Mouse (Mus musculus) MEL (cell line): Measurements from ENCODE around the gene Synj1. TPM values are rescaled to one million over a fixed set of nuclear protein-coding genes. Genes with fewer than 3 reads are reported as not detected.

Experiments
- DNase-seq: peaks from one replicate; pipeline ENCODE4 v3.0.0; 2011; ENCODE audit warnings: low read depth, low spot score
- H3K27ac ChIP-seq: 2 replicates; pipeline ENCODE4 v1.5.1; 2012; ENCODE audit warnings: low read depth, mild to moderate bottlenecking, control low read depth, low read length, moderate library complexity; ENCODE audit not compliant: control insufficient read depth
- H3K27me3 ChIP-seq, 2 experiments: fragments of 150-350 bp in 1 of 2; sonication (generic) in 1 of 2; 2 replicates each; pipeline ENCODE4 v1.6.1; 2012; ENCODE audit warnings: low read length in 2 of 2, mild to moderate bottlenecking in 2 of 2, improper control_type of control experiment in 1 of 2, moderate library complexity in 1 of 2; ENCODE audit not compliant: insufficient read depth in 2 of 2, control insufficient read depth in 1 of 2
- H3K36me3 ChIP-seq, 2 experiments: 2 replicates each; pipeline ENCODE4 v1.6.1; 2012 to 2014; ENCODE audit warnings: low read length in 2 of 2, improper control_type of control experiment in 1 of 2, inconsistent platforms in 1 of 2, mild to moderate bottlenecking in 1 of 2; ENCODE audit not compliant: insufficient read depth in 2 of 2, control insufficient read depth in 1 of 2
- H3K4me1 ChIP-seq, 2 experiments: fragments of 150-350 bp in 1 of 2; sonication (generic) in 1 of 2; 2 replicates each; pipeline ENCODE4 v1.6.1; 2012; ENCODE audit warnings: low read length in 2 of 2, improper control_type of control experiment in 1 of 2, mild to moderate bottlenecking in 1 of 2; ENCODE audit not compliant: insufficient read depth in 2 of 2, control insufficient read depth in 1 of 2
- H3K4me3 ChIP-seq, 2 experiments: fragments of 150-350 bp in 1 of 2; sonication (generic) in 1 of 2; 2 replicates each; pipeline ENCODE4 v1.5.1; 2012; ENCODE audit warnings: low read depth in 2 of 2, low read length in 2 of 2, mild to moderate bottlenecking in 2 of 2, moderate library complexity in 2 of 2, control low read depth in 1 of 2, improper control_type of control experiment in 1 of 2; ENCODE audit not compliant: control insufficient read depth in 1 of 2, insufficient read depth in 1 of 2
- H3K79me2 ChIP-seq: 2 replicates; pipeline ENCODE4 v1.6.1; 2012; ENCODE audit warnings: mild to moderate bottlenecking, low read length, moderate library complexity; ENCODE audit not compliant: control insufficient read depth, poor library complexity, insufficient read depth
- H3K9ac ChIP-seq: 2 replicates; pipeline ENCODE4 v1.6.1; 2012; ENCODE audit warnings: low read depth, mild to moderate bottlenecking, control low read depth, low read length, moderate library complexity; ENCODE audit not compliant: control insufficient read depth, poor library complexity, severe bottlenecking
- H3K9me3 ChIP-seq: fragments of 150-350 bp; sonication (generic); replicated peaks from 2 replicates; pipeline ENCODE4 v1.6.1; 2012; ENCODE audit warnings: mild to moderate bottlenecking, low read length, improper control_type of control experiment, moderate library complexity; ENCODE audit not compliant: insufficient read depth
- CHD2 ChIP-seq: IDR thresholded peaks from 2 replicates; pipeline ENCODE4 v1.6.1; 2011; ENCODE audit warnings: low read length, improper control_type of control experiment
- EP300 ChIP-seq, 2 experiments: IDR thresholded peaks; 2 replicates each; pipeline ENCODE4 v1.6.1; 2011; ENCODE audit warnings: improper control_type of control experiment in 2 of 2, low read length in 2 of 2, low read depth in 1 of 2, mild to moderate bottlenecking in 1 of 2
- ETS1 ChIP-seq: IDR thresholded peaks from 2 replicates; pipeline ENCODE4 v1.6.1; 2012; ENCODE audit warnings: low read depth, mild to moderate bottlenecking, inconsistent platforms, low read length, improper control_type of control experiment, moderate library complexity
- GATA1 ChIP-seq: IDR thresholded peaks from 2 replicates; pipeline ENCODE4 v1.6.1; 2011; ENCODE audit warnings: low read depth, low read length, improper control_type of control experiment
- HCFC1 ChIP-seq: IDR thresholded peaks from 2 replicates; pipeline ENCODE4 v1.6.1; 2012; ENCODE audit warnings: low read depth, mild to moderate bottlenecking, inconsistent platforms, low read length, improper control_type of control experiment, moderate library complexity
- JUND ChIP-seq: IDR thresholded peaks from 2 replicates; pipeline ENCODE4 v1.6.1; 2011; ENCODE audit warnings: low read depth, mild to moderate bottlenecking, improper control_type of control experiment, low read length
- KAT2A ChIP-seq: conservative IDR thresholded peaks from 2 replicates; pipeline ENCODE4 v1.6.1; 2012; ENCODE audit warnings: low read depth, low read length, improper control_type of control experiment, inconsistent platforms
- MAFK ChIP-seq: IDR thresholded peaks from 2 replicates; pipeline ENCODE4 v1.6.1; 2011; ENCODE audit warnings: low read depth, mild to moderate bottlenecking, low read length, improper control_type of control experiment, borderline replicate concordance
- MAX ChIP-seq: IDR thresholded peaks from 2 replicates; pipeline ENCODE4 v1.6.1; 2011; ENCODE audit warnings: low read length, improper control_type of control experiment
- MAZ ChIP-seq: IDR thresholded peaks from 2 replicates; pipeline ENCODE4 v1.6.1; 2012; ENCODE audit warnings: low read depth, mild to moderate bottlenecking, inconsistent platforms, low read length, improper control_type of control experiment
- MEF2A ChIP-seq: IDR thresholded peaks from 2 replicates; pipeline ENCODE4 v1.6.1; 2014; ENCODE audit warnings: low read depth, mild to moderate bottlenecking, inconsistent platforms, low read length, improper control_type of control experiment; ENCODE audit not compliant: poor library complexity, insufficient replicate concordance, severe bottlenecking; ENCODE audit errors: extremely low read depth
- MXI1 ChIP-seq: IDR thresholded peaks from 2 replicates; pipeline ENCODE4 v1.6.1; 2011; ENCODE audit warnings: mild to moderate bottlenecking, low read depth, low read length, improper control_type of control experiment
- MYC ChIP-seq: IDR thresholded peaks from 2 replicates; pipeline ENCODE4 v1.6.1; 2011; ENCODE audit warnings: low read depth, mild to moderate bottlenecking, low read length, improper control_type of control experiment, moderate library complexity
- NELFE ChIP-seq: IDR thresholded peaks from 2 replicates; pipeline ENCODE4 v1.6.1; 2011; ENCODE audit warnings: low read depth, low read length, improper control_type of control experiment
- POLR2A ChIP-seq, 2 experiments: IDR thresholded peaks; 2 replicates each; pipeline ENCODE4 v1.6.1; 2011 to 2012; ENCODE audit warnings: low read length in 2 of 2, mild to moderate bottlenecking in 2 of 2, control low read depth in 1 of 2, improper control_type of control experiment in 1 of 2, low read depth in 1 of 2, moderate library complexity in 1 of 2; ENCODE audit not compliant: control insufficient read depth in 1 of 2, insufficient read depth in 1 of 2, poor library complexity in 1 of 2
- POLR2AphosphoS2 ChIP-seq: IDR thresholded peaks from 2 replicates; pipeline ENCODE4 v1.6.1; 2011; ENCODE audit warnings: low read length, improper control_type of control experiment
- POLR2AphosphoS5 ChIP-seq: IDR thresholded peaks from 2 replicates; pipeline ENCODE4 v1.6.1; 2012; ENCODE audit warnings: low read depth, borderline replicate concordance, mild to moderate bottlenecking, inconsistent platforms, low read length, moderate library complexity, mixed read lengths
- RAD21 ChIP-seq: IDR thresholded peaks from 2 replicates; pipeline ENCODE4 v1.6.1; 2011; ENCODE audit warnings: mild to moderate bottlenecking, low read depth, low read length, improper control_type of control experiment
- RCOR1 ChIP-seq: IDR thresholded peaks from 2 replicates; pipeline ENCODE4 v1.6.1; 2012; ENCODE audit warnings: low read depth, mild to moderate bottlenecking, inconsistent platforms, low read length, improper control_type of control experiment
- SIN3A ChIP-seq: IDR thresholded peaks from 2 replicates; pipeline ENCODE4 v1.6.1; 2012; ENCODE audit warnings: low read length, improper control_type of control experiment, inconsistent platforms
- SMC3 ChIP-seq: IDR thresholded peaks from 2 replicates; pipeline ENCODE4 v1.6.1; 2011; ENCODE audit warnings: low read depth, low read length, improper control_type of control experiment
- TAL1 ChIP-seq: IDR thresholded peaks from 2 replicates; pipeline ENCODE4 v1.6.1; 2012; ENCODE audit warnings: mild to moderate bottlenecking, inconsistent platforms, low read length, moderate library complexity, mixed read lengths
- TCF12 ChIP-seq: IDR thresholded peaks from 2 replicates; pipeline ENCODE4 v1.6.1; 2014; ENCODE audit warnings: low read depth, mild to moderate bottlenecking, inconsistent platforms, low read length, improper control_type of control experiment, moderate library complexity
- UBTF ChIP-seq: IDR thresholded peaks from 2 replicates; pipeline ENCODE4 v1.6.1; 2012; ENCODE audit warnings: low read depth, mild to moderate bottlenecking, inconsistent platforms, low read length, improper control_type of control experiment, moderate library complexity, borderline replicate concordance; ENCODE audit not compliant: insufficient read depth
- USF1 ChIP-seq: IDR thresholded peaks from 2 replicates; pipeline ENCODE4 v1.6.1; 2014; ENCODE audit warnings: low read depth, mild to moderate bottlenecking, inconsistent platforms, low read length, improper control_type of control experiment, moderate library complexity
- ZC3H11A ChIP-seq: IDR thresholded peaks from 2 replicates; pipeline ENCODE4 v1.6.1; 2012; ENCODE audit warnings: low read depth, mild to moderate bottlenecking, inconsistent platforms, low read length, improper control_type of control experiment
- ZKSCAN1 ChIP-seq: IDR thresholded peaks from 2 replicates; pipeline ENCODE4 v1.6.1; 2012; ENCODE audit warnings: low read depth, mild to moderate bottlenecking, inconsistent platforms, low read length, improper control_type of control experiment, moderate library complexity
- ZNF384 ChIP-seq: IDR thresholded peaks from 2 replicates; pipeline ENCODE4 v1.6.1; 2012; ENCODE audit warnings: low read depth, mild to moderate bottlenecking, inconsistent platforms, low read length, improper control_type of control experiment
- polyA plus RNA-seq, 2 experiments: library from polyadenylated mRNA; stranded (reverse) in 1 of 2; unstranded in 1 of 2; fragments of >175 nt in 1 of 2; fragments of >200 nt in 1 of 2; gene quantifications; 2 replicates each; pipeline versions ENCODE4 v1.2.1 to v1.2.4; 2012; ENCODE audit warnings: low replicate concordance in 2 of 2, low read depth in 1 of 2; ENCODE audit not compliant: insufficient read length in 2 of 2, insufficient read depth in 1 of 2, missing spikeins in 1 of 2
- total RNA-seq: library from RNA; depleted of rRNA; stranded (reverse); fragments of 300-350 nt; gene quantifications from 2 replicates; pipeline ENCODE4 v1.2.3, GENCODE M21; 2012

Synj1 gene
- total and polyA plus RNA-seq, 3 experiments, result 5.0 to 34.5 TPM; not detected in 1

DNA sequence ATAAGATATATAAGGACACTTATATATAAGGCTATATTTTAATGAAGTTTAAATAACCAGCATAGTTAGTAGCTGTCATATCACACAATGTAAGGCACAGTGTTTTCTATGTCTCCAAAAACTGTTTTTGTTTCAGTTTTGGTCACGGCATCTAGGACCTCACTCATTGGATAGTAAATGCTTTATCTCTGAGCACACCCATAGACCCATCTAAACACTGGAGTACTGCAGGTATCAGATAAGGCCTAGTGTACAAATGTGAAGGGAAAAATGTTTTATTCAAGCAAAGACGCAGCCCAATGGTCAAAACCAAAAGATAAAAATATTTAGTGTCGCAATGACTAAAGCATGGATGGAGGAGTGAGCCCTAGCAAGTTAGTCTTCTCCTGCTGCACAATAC lies 22.4 kb downstream of the Synj1 start:
- peak overlapping the region in 1 of 2 experiments; percentile 53; a peak in 2 of 4 replicates for H3K4me3 ChIP-seq
- H3K36me3 ChIP-seq, result peaks cover 6 to 16% of the 10 kb centered on the region in 2 experiments
- no peaks in the 10 kb centered on the region for H3K27me3 ChIP-seq
- peaks cover 4 to 9% of the 10 kb centered on the region in 2 experiments; a peak in 3 of 4 replicates for H3K4me1 ChIP-seq
- H3K27ac ChIP-seq, result peak overlapping the region; percentile 42
- 0 out of 2 replicates have a peak, but pooled peaks cover 2% of the 10 kb centered on the region for H3K79me2 ChIP-seq
- TF ChIP-seq MAZ (no peak), ETS1 (peak; percentile 97), SIN3A (peak; percentile 99), POLR2AphosphoS5 (no peak), RCOR1 (peak; percentile 34; the same call in 1 of the 2 replicates), GATA1 (peak; percentile 99), KAT2A (no peak), ZNF384 (no peak), TAL1 (peak; percentile 91), POLR2A (IDR thresholded peaks at IDR 0.05; ENCODE audit: control insufficient read depth in 1 of 2, insufficient read depth in 1 of 2, low read depth in 1 of 2, low read length in 2 of 2, poor library complexity in 1 of 2) (no peak), MAFK (no peak), UBTF (no peak), MAX (peak; percentile 21; the same call in 1 of the 2 replicates), MEF2A (no peak), RAD21 (no peak), USF1 (no peak), TCF12 (peak; percentile 95), EP300 (IDR thresholded peaks at IDR 0.05; ENCODE audit: low read depth in 1 of 2, low read length in 2 of 2) (peak; percentile 81 to 88), MXI1 (peak; percentile 88), SMC3 (no peak), NELFE (no peak), JUND (no peak), CHD2 (no peak), POLR2AphosphoS2 (no peak), ZKSCAN1 (no peak), HCFC1 (0 out of 2 replicates have a peak, but pooled peaks have one; percentile 42), MYC (no peak), ZC3H11A (no peak)
- peak; percentile 84 for DNase-seq
- no peak overlapping the region for H3K9ac ChIP-seq
- no peaks in the 10 kb centered on the region for H3K9me3 ChIP-seq
